Mouse (Mus musculus) bone marrow macrophage, adult 2 months (primary cell): ENCODE measurements around the gene Calm3.

ENCODE experiments used
- CTCF ChIP-seq: IDR thresholded peaks from 2 replicates; pipeline ENCODE4 v1.5.1; 2012; ENCODE audit warnings: low read depth, mild to moderate bottlenecking, low read length, moderate library complexity
- POLR2A ChIP-seq: IDR thresholded peaks from 2 replicates; pipeline ENCODE4 v1.6.1; 2012; ENCODE audit warnings: mild to moderate bottlenecking, low read depth, low read length, borderline replicate concordance

DNA sequence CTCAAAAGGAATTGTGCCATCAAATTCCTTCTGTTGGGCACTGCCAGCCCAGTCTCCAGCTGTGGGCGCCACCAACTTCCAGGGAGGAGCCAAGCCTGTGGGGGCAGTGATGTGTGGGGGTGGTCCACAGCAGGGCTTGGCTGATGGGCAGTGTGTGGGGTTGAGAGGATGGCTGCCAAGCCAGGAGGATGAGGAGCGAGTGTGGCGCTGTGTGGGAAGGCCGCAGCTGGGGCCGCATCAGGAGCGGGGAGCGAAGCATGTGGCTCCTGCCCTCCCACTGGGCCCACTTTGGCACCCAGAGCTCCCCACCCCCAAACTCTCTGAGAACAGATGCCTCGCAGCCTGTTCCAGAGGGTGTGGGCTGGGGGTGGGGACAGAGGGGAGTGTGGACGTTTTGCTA lies 5.9 kb downstream of the Calm3 start:
- no peak for TF ChIP-seq POLR2A
- no peak for TF ChIP-seq CTCF
